Mouse (Mus musculus) MEL (cell line): Measurements from ENCODE around the gene Hnrnpk. TPM values are rescaled to one million over a fixed set of nuclear protein-coding genes. Genes with fewer than 3 reads are reported as not detected.

Experiments used
- polyA plus RNA-seq, 2 experiments: library from polyadenylated mRNA; stranded (reverse) in 1 of 2; unstranded in 1 of 2; fragments of >175 nt in 1 of 2; fragments of >200 nt in 1 of 2; gene quantifications; 2 replicates each; pipeline versions ENCODE4 v1.2.1 to v1.2.4; 2012; ENCODE audit warnings: low replicate concordance in 2 of 2, low read depth in 1 of 2; ENCODE audit not compliant: insufficient read length in 2 of 2, insufficient read depth in 1 of 2, missing spikeins in 1 of 2
- total RNA-seq: library from RNA; depleted of rRNA; stranded (reverse); fragments of 300-350 nt; gene quantifications from 2 replicates; pipeline ENCODE4 v1.2.3, GENCODE M21; 2012; rRNA removed

Hnrnpk gene
- total and polyA plus RNA-seq, 3 experiments = 542 to 1,739 (median 1,502) TPM

Other genes starting within 250 kb of the Hnrnpk start
- 26.0 and 29.5 TPM in 2 replicates for gene Idnk, start 245.7 kb downstream of the Hnrnpk start, total RNA-seq
- gene Idnk, start 245.7 kb downstream of the Hnrnpk start, polyA plus RNA-seq = 10 to 100 TPM in 1 of 2 experiments, not detected in 1; 50.3 TPM
- 68.6 and 77.2 TPM in 2 replicates for gene Ubqln1, start 187.7 kb downstream of the Hnrnpk start, total RNA-seq
- gene Ubqln1, start 187.7 kb downstream of the Hnrnpk start, polyA plus RNA-seq = 100 to 1,000 TPM in 1 of 2 experiments, not detected in 1; 146 TPM
- 26.7 and 27.6 TPM in 2 replicates for gene Gkap1, start 127.6 kb downstream of the Hnrnpk start, total RNA-seq
- 10 to 100 TPM in 1 of 2 experiments, not detected in 1; 34.1 TPM for gene Gkap1, start 127.6 kb downstream of the Hnrnpk start, polyA plus RNA-seq
- gene Kif27, start 44.2 kb downstream of the Hnrnpk start, total RNA-seq = 0.13 and 0.42 TPM in 2 replicates
- under 1 TPM in 1 of 2 experiments, not detected in 1; 0.13 TPM for gene Kif27, start 44.2 kb downstream of the Hnrnpk start, polyA plus RNA-seq
- gene 2210016F16Rik, start 18.1 kb downstream of the Hnrnpk start, total RNA-seq = 0.08 and 0.10 TPM in 2 replicates
- gene 2210016F16Rik, start 18.1 kb downstream of the Hnrnpk start, polyA plus RNA-seq = under 1 TPM in 1 of 2 experiments, not detected in 1; 0.22 TPM
- gene Rmi1, start 1.1 kb downstream of the Hnrnpk start, total RNA-seq = 13.9 and 15.5 TPM in 2 replicates
- gene Rmi1, start 1.1 kb downstream of the Hnrnpk start, polyA plus RNA-seq = 10 to 100 TPM in 1 of 2 experiments, not detected in 1; 21.4 TPM
- gene Slc28a3, start 207.5 kb upstream of the Hnrnpk start, total RNA-seq = not detected in 2 replicates
- 1 to 10 TPM in 1 of 2 experiments, not detected in 1; 1.4 TPM for gene Slc28a3, start 207.5 kb upstream of the Hnrnpk start, polyA plus RNA-seq